Mouse (Mus musculus) testis, postnatal 14 days (tissue): ENCODE results near the gene Zfp955b.
"Not testable (repeated sequence)": the region's sequence is repeated elsewhere in the genome, so short reads cannot be mapped to it uniquely, and the experiment has no call there.

Experiments
- DNase-seq: peaks from one replicate; pipeline ENCODE4 v3.0.0; 2021; ENCODE audit warnings: low spot score

Gene Zfp955b

GRCm38 (mm10) chr17:33289039-33289875 is at the start of gene Zfp955b:
Gene Zfp955b (plus strand): TSS chr17:33289544.
- DNase-seq: not testable (repeated sequence)

- DNase-seq: not testable (repeated sequence)
These were observed 34.6 kb upstream of the Zfp955b start, which contains the start of gene Zfp955a for GRCm38 (mm10) chr17:33254530-33255318. Gene Zfp955a (minus strand): TSS chr17:33255145.

- not testable (repeated sequence) for DNase-seq
These were observed 34.1 kb upstream of the Zfp955b start for GRCm38 (mm10) chr17:33255319-33255657.

GRCm38 (mm10) chr17:33264376-33264775 is 25.0 kb upstream of the Zfp955b start, which contains the start of gene Olfr63:
Gene Olfr63 (plus strand): TSS chr17:33264676.
- no peak for DNase-seq

- no peak for DNase-seq
These were observed 20.4 kb upstream of the Zfp955b start for GRCm38 (mm10) chr17:33268907-33269306.

- not testable (repeated sequence) for DNase-seq
These were observed 469 bp downstream of the Zfp955b start for GRCm38 (mm10) chr17:33289876-33290149.

- no peak for DNase-seq
These were observed 63.6 kb downstream of the Zfp955b start for GRCm38 (mm10) chr17:33352981-33353380.
